Mouse (Mus musculus) heart, postnatal 10 days (tissue): ENCODE results near the gene Tspan18. TPM values are rescaled to one million over a fixed set of nuclear protein-coding genes. Genes with fewer than 3 reads are reported as not detected.

Experiments
- DNase-seq, 2 experiments: peaks; one replicate each; pipeline ENCODE4 v3.0.0; 2021
- intact Hi-C: fragments of 180-260 bp; cut with DNase I; formaldehyde crosslinking; loops from one replicate; pipeline ENCODE4 v1.15.1; 2025
- total RNA-seq, 2 experiments: library from RNA; stranded (reverse); gene quantifications; 2 replicates each; pipeline ENCODE4 v1.2.3; 2021

Gene Tspan18
- total RNA-seq, 2 experiments from 2014 or later = 54.1 to 63.4 TPM

DNA sequence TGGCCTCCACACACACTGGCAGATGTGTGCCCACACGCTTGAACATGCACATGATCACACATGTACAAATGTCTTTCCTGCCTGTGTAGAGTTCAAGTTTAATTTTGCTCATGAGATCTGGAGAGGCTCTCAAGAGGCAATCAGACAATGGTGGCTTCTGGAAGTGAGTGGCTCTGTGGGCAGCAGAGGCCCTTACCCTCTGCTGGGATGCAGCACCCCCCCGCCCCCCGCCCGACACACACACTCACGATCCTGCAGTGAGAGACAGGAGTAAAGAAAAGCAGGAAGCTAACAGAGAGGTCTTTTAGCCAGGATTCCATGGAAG is 31.1 kb downstream of the Tspan18 start:
- DNase-seq = no peak
- intact Hi-C loops = no loop called here

DNA sequence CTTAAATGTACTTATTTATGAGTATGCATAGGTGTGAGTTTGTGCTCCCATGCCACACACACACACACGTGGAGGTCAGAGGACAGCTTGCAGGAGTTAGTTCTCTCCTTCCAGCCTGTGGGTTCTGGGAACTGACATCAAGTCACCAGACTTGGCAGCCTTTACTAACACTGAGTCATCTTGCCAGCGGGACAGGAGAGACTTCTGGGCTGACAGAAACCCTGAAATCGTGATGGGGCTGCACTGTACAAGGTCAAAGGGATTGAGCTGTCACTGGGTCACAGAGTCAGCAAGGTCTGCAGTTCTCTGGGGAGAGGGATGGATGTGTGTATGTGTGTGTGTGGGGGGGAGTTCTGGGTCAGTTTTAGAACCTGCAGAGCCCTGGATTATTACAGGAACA is 36.6 kb downstream of the Tspan18 start:
- intact Hi-C loops = no loop called here
- peak; percentile 68 to 71 for DNase-seq

DNA sequence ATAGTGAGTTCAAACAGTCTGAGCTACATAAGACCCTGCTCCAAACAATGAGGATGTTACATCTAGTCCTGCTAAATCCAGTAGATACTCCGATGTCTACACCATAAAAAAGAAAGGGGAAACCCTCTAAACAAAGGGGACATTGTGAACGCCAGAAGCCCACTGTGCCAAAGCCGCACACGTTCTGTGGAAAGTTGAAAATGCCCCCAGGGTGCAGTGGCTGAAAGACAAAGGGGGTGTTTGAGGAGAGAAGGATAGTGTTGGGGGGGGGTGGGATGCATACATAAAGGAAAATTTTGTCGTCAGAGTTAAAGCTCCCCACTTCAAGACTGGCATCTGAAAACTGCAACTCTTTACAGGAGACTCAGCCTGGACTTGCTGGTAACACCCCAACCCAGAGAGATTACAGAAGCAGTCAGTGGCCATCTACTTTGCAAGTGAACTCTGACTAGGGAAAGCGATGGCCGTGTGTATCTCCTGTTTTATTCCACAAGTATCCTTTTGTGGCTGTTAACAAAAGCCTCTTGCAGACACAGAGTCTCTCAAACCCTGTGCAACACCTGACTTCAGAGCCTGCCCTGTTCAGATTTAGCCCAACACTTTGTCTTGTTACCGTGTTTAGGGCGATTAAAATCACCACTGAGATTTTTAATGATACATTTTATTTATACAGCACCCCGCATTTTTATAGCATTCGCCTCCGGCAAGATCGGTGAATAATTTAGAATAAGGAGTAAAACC is 42.9 kb downstream of the Tspan18 start:
- intact Hi-C loops = no loop called here
- no peak for DNase-seq

DNA sequence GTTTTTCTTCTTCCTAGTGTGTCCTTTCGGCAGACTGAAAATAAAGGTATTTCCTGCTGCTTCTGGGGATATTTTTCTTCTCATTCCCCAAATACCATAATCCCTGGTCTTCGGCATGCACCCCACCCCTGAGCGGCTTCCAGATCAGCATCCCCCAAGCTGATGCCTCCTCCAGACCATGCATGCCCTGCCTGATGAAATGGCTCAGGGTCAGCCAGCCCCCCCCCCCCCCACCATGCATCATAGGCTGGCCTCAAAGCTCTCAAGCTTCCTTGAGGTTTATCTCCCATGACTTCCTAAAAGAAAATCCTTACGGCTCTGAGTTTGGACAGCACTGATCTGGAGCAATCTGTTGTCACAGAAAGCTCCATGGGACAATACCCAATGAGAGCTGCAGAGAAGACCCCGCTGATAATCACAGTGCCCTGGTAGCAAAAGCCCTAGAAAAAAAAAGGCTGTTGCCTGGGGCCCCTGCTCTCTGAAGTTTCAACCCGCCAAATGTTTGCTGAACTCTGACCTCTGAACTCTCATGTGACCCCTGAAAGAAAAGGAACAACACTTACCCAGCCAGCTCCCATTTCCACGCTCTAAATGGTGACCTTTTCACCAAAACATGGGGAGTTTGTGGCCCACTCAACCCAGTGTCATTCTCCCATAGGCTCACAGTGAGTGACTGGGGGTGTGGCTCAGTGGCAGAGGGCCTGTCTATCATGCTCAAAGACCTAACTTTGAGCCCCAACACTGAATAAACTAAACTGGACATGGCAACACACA is 43.8 kb downstream of the Tspan18 start:
- intact Hi-C loops = no loop called here
- no peak for DNase-seq

DNA sequence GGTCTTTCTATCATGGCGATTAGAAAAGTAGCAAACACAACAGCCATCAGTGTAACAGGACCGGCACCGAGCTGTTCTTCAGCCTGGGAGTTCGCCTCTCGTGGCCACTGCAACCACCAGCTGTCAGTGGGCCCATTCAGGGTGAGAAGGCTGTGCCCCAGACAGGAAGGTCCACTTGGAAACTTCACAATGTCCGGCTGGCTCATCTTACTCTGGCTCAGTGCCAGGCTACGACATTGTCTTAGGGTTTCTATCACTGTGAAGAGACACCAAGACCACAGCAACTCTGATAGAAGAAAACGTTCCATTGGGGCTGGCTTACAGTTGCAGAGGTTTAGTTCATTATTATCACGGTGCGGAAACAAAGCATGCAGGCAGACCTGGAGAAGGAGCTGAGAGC is 45.1 kb downstream of the Tspan18 start:
- no peak for DNase-seq
- intact Hi-C loops = no loop called here

DNA sequence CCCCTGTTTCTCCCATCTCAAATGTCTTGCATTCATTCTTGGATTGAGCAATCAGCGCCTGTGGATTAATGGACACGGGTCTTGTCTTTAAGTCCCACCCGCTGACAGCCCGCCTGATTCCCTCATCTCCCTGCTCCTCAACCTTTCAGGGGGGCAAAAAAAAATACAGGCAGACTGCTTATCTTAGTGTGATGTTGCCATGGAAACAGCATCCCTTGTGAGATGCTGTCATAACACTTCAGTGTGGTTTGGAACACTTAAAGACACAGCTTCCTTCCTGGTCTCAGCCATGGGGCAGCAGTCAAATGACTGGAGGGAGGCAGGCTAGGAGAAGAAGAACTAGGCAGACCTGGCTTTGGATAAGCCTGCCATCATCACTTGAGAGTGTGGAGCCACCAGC is 47.0 kb downstream of the Tspan18 start:
- peak in 1 of 2 experiments; percentile 47 for DNase-seq

DNA sequence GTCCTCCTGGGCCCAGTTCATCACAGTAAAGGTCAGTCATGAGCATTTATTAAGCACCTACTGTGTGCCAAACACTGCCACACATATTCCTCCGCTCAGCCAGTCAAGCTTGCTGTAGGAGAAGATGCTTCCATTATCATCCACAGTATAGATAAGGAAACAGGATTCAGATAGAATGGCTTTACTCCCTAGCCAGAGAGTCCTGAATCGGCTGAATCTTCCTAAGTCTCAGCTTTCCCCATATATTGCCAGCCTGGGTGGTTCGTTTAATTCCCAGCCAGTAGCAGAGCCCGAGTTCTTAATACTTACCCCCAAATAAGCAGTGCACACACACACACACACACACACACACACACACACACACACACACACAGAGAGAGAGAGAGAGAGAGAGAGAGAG is 47.6 kb downstream of the Tspan18 start:
- DNase-seq = no peak
- intact Hi-C loops = no loop called here

More for the DNA sequence above, 47.0 kb downstream of the Tspan18 start:
- intact Hi-C loops = no loop called here

DNA sequence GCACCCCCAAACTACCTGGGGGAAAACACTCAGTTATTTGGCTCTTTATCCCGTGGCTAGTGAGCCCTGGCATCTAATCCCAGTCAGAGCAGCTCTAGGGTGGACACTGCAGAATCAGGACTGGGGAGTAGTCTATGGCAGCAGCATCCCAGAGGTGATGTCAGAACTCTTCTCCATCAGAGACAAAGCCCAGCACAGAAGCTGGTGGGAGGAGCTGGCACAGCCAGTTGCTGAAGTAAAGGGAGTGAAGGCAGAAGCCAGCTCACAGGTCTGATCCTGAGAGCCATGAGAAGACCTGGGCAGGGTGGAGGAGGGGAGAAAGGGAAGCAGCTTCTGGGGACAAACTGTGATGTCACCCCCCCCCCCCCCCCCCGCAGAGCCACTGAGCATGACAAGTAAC is 48.0 kb downstream of the Tspan18 start:
- no peak for DNase-seq
- intact Hi-C loops = no loop called here

DNA sequence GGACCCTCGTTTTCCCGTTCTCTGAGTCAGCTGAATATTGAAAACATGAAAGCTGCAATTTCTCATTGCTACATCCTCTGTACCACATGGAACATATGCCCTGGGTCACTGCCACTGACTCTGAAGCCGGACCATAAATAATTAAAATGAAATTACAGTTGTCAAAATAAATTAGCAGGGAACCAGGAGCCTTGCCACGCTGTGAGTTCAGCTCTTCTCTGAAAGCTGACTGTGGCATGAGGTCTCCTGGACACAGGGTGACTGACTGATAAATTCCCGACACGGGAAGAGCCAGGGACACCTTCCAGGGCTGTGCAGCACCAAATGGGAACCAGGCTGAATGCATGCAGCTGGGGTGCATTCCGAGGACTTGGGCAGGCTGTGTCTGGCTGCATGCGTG is 48.5 kb downstream of the Tspan18 start:
- no peak for DNase-seq
- intact Hi-C loops = no loop called here

DNA sequence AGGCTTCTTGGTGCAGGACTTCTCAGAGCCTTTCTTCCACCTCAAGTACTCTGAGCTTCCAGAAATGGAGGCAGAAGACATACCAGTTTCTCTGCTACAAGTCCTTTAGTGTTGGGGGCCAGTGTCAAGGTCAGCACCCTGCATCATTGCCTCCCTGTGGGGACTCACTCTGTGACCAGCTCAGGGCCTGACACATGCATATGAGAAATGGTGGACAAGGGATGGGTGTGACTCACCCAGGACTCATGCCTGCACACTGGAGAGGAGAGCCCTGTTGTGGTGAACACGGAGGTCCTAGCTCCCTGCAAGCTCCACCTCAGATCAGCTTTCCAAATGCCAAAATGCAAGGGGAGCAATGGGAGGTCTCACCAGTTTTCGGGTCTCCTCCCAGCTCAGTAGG is 49.7 kb downstream of the Tspan18 start:
- no peak for DNase-seq
- intact Hi-C loops = no loop called here

DNA sequence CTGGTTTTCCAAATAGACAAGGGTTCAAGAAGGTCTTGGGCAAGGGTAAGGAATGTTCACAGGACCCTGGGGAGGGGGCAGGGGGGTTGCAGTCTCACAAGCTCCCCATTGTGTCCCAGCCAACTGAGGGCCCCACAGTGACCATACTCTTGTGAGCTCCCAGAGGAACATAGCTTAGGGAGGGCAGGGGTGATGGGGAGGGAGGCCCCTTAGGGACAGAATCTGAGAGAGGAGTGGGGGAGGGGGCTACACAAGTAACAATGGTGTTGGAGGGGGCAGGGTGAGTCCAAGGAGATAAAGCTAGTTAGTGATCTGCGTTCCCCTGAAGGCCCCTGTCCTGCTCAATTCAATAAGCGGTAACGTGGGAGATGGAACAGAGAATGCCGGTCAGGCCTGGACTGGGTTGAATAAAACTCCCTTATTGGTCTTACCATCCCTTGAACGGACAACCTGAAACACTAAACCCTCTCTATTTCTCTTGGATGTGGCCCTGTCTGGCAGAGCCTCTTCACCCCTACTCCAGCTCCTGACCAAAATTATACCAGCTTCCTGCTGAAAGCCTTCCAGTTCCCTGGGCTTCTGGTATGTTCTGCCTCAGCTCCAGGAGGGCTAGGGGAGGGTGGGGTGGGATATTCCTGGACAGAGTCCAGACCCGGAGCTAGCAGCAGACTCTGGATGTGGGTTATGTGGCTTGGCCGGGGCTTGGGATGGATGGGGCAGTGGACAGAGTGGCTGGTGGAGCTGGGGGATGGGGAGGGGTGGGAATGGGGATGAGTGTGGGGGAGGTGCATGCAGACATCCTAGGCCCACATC is 50.6 kb downstream of the Tspan18 start:
- no peak for DNase-seq
- intact Hi-C loops = no loop called here

DNA sequence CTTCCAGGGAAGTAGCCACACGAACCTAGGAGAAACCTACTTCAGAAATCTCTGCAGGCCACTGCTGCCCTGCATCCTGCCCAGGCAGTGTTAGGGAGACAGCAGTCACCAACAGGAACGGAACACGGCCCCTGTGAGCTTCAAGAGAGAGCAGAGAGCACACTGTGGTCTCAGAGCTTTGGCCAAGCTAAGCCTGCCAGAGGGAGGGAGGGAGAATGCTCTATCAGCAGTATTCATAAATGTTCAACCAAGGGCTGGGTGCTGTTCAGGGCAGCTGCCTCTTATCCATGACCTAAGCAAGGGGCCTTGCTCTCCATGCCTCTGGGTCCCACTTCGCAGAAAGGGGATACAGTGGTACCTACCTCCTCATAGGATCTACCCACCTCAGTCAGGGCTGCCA is 51.7 kb downstream of the Tspan18 start:
- intact Hi-C loops = no loop called here
- no peak for DNase-seq

DNA sequence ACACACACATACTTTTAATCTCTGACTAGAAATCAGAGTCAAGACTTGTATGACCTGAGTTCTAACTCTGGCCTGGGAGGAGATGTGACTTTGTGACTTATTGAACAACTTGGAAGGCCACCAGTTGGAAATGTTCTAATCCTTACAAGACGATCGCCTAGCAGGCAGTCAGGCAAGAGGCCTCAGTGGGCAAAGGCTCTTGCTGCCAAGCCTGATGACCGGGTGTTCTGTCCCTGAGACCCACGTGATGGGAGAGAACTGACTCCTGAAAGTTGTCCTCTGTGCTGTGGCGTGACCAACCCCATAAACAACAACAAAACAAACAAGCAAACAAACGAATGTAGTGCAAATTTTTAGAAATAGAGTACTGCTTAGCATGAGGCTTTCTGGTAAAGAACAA is 52.8 kb downstream of the Tspan18 start:
- DNase-seq = no peak
- intact Hi-C loops = no loop called here

DNA sequence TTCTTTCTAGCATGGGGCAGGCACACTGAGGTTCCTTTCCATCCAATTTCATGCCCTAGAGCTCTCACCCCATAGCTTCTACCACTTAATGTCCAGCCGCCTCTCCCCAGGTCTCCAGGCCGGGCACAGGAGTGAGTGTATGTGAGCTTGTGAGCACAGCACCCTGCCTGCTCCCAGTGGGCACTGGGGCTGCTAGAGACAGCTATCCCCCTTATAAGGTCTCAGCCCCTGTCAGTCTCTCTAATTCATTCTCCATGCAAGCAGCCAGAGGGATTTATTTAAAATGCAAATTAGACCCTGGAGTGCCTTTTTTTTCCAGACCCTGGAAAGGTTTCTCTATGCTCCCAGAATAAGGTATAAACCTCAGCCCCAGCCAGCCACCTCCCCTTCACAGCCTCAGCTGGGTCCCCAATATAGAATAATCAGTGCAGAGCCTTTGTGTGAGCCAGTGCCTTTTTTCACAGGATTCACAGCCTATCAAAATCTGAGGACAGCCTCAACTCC is 54.1 kb downstream of the Tspan18 start:
- DNase-seq = no peak
- intact Hi-C loops = no loop called here

DNA sequence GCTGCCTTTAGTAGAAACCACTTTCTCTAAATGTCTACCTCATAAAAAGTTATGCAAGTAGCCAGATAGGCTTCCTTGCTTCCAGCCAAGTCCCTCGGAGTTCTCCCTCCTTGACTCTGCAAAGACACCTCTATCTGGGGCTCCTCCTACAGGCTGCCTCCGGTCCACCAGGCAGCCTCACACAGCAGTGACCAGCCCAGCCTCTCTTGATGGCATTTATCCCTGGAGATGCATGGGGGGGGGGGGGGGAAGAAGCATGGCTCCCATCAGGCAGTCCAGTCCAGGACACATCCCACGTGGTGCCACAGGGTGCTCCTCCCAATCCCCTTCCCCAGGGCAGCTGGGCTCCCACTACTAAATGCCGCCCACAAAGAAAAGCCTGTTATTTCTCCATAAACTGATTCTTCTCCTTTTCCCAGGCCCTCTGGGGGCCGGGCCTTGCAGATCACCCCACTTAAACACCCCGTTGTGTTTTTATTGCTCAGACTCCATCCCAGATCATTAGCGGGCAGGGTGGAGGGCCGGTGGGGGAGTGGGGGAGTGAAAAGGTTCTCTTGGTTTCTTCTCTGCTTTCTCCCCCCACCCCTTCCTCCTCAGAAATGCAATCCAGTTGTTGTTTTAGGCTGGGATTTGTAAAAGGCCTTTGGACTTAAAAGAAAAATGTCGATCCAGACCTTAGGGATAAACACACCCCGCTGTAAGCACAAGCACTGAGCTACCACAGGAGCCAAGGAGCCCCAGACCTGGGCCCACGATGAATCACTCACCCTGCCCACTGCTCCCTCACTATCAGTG is 55.9 kb downstream of the Tspan18 start:
- DNase-seq = peak; percentile 58 to 59
- intact Hi-C loops = loop anchor here (5.0 kb wide), 1 partner anchor 51 kb away; no protein-coding TSS in a partner anchor

DNA sequence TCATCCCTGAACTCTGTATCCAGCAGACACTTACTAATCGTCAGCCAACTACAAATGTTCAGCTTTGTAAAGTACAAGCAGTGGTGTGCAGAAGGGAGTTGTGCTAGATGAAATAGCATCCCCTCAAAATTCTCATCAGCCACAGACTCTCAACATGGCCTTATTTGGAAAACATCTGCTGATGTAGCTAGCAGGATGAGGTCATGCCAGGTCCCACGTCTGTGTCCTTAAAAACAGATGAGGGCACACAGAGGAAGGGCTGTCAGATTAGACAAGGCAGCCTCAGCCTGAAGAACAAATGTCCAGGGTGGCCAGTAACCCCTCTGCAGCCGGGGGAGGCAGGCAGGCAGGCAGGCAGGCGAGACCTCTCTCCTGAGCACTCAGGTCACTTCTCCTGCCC is 56.8 kb downstream of the Tspan18 start:
- intact Hi-C loops = loop anchor here (2.0 to 5.0 kb wide), 2 partner anchors 50 to 55 kb away; no protein-coding TSS in a partner anchor
- peak; percentile 58 to 63 for DNase-seq

DNA sequence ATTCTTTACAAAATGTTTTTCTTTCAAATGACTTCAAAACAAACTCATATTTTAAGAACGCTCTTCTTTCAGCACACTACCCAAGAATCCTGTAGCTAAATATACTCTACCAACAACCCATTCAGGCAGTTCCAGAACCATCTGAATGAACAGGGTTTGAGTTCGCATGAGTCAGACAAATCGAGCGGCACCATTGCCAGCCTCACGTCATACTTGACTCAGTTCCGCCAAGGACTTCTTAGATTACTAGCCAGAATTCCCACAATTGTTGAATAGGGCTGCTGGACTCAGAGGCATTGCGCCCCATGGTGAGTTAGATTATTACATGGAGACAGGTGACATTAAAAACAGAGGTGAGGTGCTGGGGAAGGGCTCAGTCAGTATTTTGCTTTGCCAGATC is 58.3 kb downstream of the Tspan18 start:
- no peak for DNase-seq
- intact Hi-C loops = loop anchor here (2.0 to 5.0 kb wide), 2 partner anchors 49 to 57 kb away; no protein-coding TSS in a partner anchor

DNA sequence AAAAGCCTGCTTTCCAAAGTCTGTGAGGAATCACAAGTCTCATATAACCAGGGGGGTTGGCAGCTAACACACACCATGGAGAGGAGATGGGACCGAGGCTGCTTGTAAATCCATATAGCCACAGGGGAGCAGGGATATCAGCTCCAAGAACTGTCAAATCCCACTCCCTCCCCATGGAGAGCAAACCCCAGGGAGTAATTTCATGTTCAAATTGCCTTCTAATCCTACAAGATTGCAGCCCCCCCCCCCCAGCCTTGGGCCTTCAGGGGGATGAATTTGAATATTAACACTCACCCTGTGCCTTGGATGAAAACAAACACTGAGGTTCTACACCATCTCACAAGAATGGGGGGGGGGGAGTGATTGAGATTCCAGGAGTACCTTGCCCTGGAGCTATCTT is 60.4 kb downstream of the Tspan18 start:
- DNase-seq = no peak
- intact Hi-C loops = no loop called here

DNA sequence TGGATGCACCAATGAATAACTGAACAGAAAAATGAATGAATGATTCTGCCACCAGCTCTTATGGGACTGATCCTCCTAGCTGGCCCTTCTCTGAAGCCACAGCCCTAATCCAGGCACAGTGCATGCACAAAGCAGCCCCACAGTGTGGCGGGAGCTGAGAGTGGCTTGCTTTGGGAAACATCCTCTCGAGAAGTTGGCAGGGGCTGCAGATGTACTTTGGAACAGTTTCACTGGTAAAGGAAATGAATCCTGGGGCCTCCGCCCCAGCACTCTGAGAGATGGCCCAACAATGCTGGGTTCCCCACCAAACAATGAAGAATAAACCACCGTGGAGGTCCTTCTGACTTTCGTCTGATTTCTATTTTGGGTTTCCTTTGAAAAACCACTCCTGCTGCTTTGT is 64.2 kb downstream of the Tspan18 start:
- DNase-seq = peak; percentile 47 to 64
- intact Hi-C loops = no loop called here

DNA sequence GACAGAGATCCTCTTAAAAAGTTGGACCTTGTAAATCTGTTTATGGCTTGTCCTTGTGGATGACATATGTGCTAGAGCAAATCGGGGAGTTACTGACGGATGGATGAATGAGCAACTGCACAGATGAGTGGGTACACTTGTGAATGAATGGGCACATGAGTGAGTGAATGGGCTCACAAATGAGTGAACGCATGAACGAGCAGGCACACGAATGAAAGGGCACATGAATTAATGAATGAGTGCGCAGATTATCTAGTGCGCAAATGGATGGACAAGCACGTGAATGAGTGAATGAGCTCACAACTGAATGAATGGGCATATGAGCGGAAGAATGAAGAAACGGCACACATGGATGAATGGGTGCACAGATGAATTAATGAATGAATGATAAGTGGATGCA is 64.7 kb downstream of the Tspan18 start:
- intact Hi-C loops = loop anchor here (2.0 to 5.0 kb wide), 2 partner anchors 63 to 113 kb away; no protein-coding TSS in a partner anchor
- no peak for DNase-seq
